Mouse (Mus musculus): Measurements from ENCODE around the gene Kif21b. TPM values are rescaled to one million over a fixed set of nuclear protein-coding genes. Genes with fewer than 3 reads are reported as not detected.

Kif21b gene
- polyA plus RNA-seq (2014; fragmentation: Nextera tagmentation; extraction: Ambion mirVana): 56.4 and 65.9 TPM in 2 replicates

DNA sequence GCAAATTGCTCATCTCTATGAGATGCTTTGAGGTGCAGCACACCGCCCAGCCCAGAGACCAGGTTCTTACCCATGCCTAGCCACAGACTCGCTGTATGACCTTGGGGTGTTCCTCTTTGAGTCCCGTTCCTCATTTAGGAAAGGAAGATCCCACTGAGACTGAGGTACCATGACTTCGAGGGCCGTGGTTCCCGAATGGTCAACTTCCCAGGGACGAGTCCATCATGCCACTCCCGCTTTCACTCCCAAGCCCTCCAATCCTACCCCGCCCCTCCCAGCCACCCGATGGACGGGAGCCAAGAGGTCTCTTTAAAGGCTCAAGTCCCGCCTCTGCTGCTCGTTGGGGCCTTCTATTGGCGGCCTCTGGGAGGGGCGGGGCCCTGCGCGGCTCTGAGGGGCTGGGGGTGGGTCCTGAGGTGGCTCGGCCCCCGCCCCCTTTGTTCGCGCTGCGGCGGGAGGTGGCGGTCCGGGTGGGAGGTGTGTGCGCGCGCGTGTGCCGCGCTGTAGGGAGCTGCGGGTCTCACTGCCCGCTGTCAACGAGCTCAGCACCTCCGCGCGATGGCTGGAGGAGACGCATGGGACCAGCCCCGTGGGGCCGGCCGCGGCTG lies at the start of gene Kif21b:
TSS of gene Kif21b (plus strand) at position 439 of the 608 bp plus-strand sequence.
- H3K36me3 ChIP-seq (ENCODE audit: control insufficient read depth, insufficient read depth, low read length): no peaks in the 10 kb centered on the region
- peak within 1 kb of the TSS; percentile 93 for H3K4me3 ChIP-seq (replicated peaks; ENCODE audit: low read depth, low read length)
- peaks cover 40% of the 10 kb centered on the region for H3K4me1 ChIP-seq (ENCODE audit: control insufficient read depth, insufficient read depth, low read length)
- WGBS: 1% methylated on average over 42 of the region's 42 CpGs
- H3K4me2 ChIP-seq (ENCODE audit: low read length): peak within 1 kb of the TSS; percentile 90
- peak within 1 kb of the TSS; percentile 98 for H3K9ac ChIP-seq (replicated peaks; ENCODE audit: low read length)
- peak; percentile 92 for ATAC-seq (ENCODE audit: low FRiP score, low TSS enrichment)
- no peaks in the 10 kb centered on the region for H3K27me3 ChIP-seq (ENCODE audit: control insufficient read depth, insufficient read depth, low read length)
- peak; percentile 97 for DNase-seq
- H3K9me3 ChIP-seq (ENCODE audit: control insufficient read depth, low read length): no peaks in the 10 kb centered on the region
- peak within 1 kb of the TSS; percentile 92 for H3K27ac ChIP-seq (replicated peaks; ENCODE audit: low read depth, low read length)

DNA sequence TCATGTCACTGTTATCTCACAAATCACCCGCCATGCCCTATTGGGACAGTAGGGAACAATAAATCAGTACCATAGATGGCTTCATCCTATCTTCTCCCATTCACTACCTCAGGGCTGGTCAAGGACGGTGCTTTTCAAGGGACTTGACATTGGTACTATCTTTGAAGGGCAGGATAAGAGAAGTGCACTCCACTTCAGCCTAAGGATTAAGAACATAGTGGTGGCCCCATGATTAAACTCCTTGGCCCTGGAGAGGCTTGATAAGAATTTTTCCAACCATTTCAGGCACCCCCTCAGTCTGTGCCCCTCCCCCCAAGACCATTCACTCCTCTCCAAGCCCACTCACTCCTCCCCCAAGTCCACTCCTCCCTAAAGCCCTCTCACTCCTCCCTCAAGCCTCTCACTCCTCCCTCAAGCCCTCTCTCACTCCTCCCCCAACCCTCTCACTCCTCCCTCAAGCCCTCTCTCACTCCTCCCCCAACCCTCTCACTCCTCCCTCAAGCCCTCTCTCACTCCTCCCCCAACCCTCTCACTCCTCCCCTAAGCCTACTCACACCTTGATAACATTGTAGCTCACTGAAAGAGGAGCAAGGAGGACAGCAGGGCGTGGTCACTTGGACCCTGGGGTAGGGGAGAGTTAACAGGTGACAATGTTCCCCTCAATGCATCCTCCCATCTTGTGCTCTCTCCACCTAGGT lies 45.1 kb upstream of the Kif21b start:
- H3K27me3 ChIP-seq (ENCODE audit: control insufficient read depth, insufficient read depth, low read length): no peaks in the 10 kb centered on the region
- H3K27ac ChIP-seq (replicated peaks; ENCODE audit: low read depth, low read length): no peak overlapping the region
- ATAC-seq (ENCODE audit: low FRiP score, low TSS enrichment) (no peak), DNase-seq (no peak)
- WGBS: 83% methylated on average over 3 of the region's 3 CpGs
- H3K4me2 ChIP-seq (ENCODE audit: low read length): no peak overlapping the region
- peaks cover 3% of the 10 kb centered on the region; the same call in 1 of the 2 replicates for H3K9me3 ChIP-seq (ENCODE audit: control insufficient read depth, low read length)
- no peaks in the 10 kb centered on the region for H3K36me3 ChIP-seq (ENCODE audit: control insufficient read depth, insufficient read depth, low read length)
- H3K4me1 ChIP-seq (ENCODE audit: control insufficient read depth, insufficient read depth, low read length): no peaks in the 10 kb centered on the region
- no peak overlapping the region for H3K4me3 ChIP-seq (replicated peaks; ENCODE audit: low read depth, low read length)
- H3K9ac ChIP-seq (replicated peaks; ENCODE audit: low read length): no peak overlapping the region

DNA sequence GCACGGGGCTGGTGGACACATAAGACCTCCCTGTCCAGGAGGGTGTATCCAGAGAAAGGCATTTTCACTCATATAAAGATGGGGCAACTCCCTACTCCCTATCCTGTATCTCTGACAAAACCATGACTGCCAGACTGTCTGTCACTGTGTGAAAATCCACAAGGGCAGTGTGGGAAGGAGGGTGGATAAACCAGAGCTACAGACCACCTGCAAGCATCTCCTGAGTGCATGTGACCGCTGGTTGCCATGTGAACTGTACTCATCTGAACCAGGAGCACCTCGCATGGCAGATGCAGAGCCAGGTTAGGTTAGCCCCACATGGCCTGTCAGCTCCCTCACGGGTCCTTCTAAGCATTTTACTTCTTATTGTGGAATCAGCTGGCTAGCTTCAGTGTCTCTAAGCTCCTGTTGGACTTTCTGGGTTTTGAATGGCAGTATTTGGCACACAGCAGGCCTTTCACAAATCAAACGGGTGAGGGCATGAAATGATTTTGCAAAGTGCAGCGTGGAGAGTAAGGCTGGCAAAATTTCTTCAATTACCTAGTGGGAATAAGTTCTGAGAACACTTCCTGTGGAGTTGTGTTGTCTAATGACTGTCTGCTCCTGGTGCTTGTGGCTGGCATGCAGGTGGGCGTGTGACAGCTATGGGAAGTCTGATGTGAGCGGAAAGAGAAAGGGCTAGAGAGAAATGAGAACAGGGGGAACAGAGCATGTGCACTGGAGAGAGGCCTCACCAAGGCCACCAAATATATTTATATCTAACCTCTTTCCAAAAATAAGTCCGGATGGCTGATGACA lies 41.6 kb upstream of the Kif21b start:
- Histone ChIP-seq H3K9me3 (ENCODE audit: control insufficient read depth, low read length) (no peaks in the 10 kb centered on the region), H3K9ac (replicated peaks; ENCODE audit: low read length) (no peak overlapping the region), H3K36me3 (ENCODE audit: control insufficient read depth, insufficient read depth, low read length) (no peaks in the 10 kb centered on the region), H3K27ac (replicated peaks; ENCODE audit: low read depth, low read length) (no peak overlapping the region), H3K4me2 (ENCODE audit: low read length) (no peak overlapping the region), H3K4me1 (ENCODE audit: control insufficient read depth, insufficient read depth, low read length) (no peaks in the 10 kb centered on the region), H3K27me3 (ENCODE audit: control insufficient read depth, insufficient read depth, low read length) (no peaks in the 10 kb centered on the region), H3K4me3 (replicated peaks; ENCODE audit: low read depth, low read length) (no peak overlapping the region)
- WGBS: 71% methylated on average over 9 of the region's 9 CpGs
- ATAC-seq (ENCODE audit: low FRiP score, low TSS enrichment) (no peak), DNase-seq (no peak)

DNA sequence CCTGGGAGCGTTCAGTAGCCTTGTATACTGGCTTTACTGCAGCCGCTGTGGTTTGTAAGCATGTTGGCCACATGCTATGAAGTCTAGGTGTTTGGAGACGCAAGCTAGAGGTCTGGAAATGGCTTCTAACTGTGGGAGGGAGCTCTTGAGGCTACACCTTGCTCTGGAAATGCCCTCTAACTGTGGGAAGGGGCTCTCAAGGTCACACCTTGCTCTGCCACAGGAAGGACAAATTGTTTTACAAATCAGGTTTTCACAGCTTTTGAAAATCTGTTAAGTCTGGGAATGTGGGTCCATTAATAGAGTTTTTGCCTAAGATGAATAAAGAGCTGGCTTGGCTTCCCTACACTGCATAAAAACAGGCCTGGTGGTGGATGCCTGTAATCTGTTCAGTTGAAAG lies 37.5 kb upstream of the Kif21b start:
- ATAC-seq (ENCODE audit: low FRiP score, low TSS enrichment): no peak

DNA sequence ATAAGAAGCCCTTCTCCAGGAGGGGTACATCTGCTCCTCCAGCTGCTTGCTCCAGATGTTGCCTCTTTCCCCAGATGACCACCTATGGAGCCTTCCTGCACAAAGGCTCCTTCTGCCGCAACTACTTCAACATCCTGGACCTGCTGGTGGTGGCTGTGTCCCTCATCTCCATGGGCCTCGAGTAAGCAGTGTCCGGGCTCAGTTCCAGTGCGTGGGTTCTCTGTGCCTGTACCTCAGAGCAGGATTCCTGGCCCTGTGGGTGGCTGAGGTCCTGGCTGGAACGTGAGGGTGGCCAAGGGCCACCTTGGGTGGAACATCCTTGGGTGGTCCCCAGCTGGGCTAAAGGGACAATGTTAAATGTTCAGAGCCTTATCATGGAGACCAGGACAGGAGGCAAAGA lies 36.4 kb upstream of the Kif21b start:
- H3K9me3 ChIP-seq (ENCODE audit: control insufficient read depth, low read length): no peaks in the 10 kb centered on the region
- H3K36me3 ChIP-seq (ENCODE audit: control insufficient read depth, insufficient read depth, low read length): no peaks in the 10 kb centered on the region
- no peak overlapping the region for H3K9ac ChIP-seq (replicated peaks; ENCODE audit: low read length)
- H3K4me3 ChIP-seq (replicated peaks; ENCODE audit: low read depth, low read length): no peak overlapping the region
- no peak for ATAC-seq (ENCODE audit: low FRiP score, low TSS enrichment)
- WGBS: 89% methylated on average over 5 of the region's 5 CpGs
- no peak overlapping the region for H3K4me2 ChIP-seq (ENCODE audit: low read length)
- H3K27me3 ChIP-seq (ENCODE audit: control insufficient read depth, insufficient read depth, low read length): no peaks in the 10 kb centered on the region
- no peaks in the 10 kb centered on the region for H3K4me1 ChIP-seq (ENCODE audit: control insufficient read depth, insufficient read depth, low read length)
- no peak for DNase-seq
- H3K27ac ChIP-seq (replicated peaks; ENCODE audit: low read depth, low read length): no peak overlapping the region

More for the DNA sequence above, 37.5 kb upstream of the Kif21b start:
- H3K27ac ChIP-seq (replicated peaks; ENCODE audit: low read depth, low read length): no peak overlapping the region
- H3K27me3 ChIP-seq (ENCODE audit: control insufficient read depth, insufficient read depth, low read length): no peaks in the 10 kb centered on the region
- no peaks in the 10 kb centered on the region for H3K36me3 ChIP-seq (ENCODE audit: control insufficient read depth, insufficient read depth, low read length)
- no peaks in the 10 kb centered on the region for H3K4me1 ChIP-seq (ENCODE audit: control insufficient read depth, insufficient read depth, low read length)
- H3K4me2 ChIP-seq (ENCODE audit: low read length): no peak overlapping the region
- no peaks in the 10 kb centered on the region for H3K9me3 ChIP-seq (ENCODE audit: control insufficient read depth, low read length)
- H3K9ac ChIP-seq (replicated peaks; ENCODE audit: low read length): no peak overlapping the region
- 84% methylated on average over 3 of the region's 3 CpGs for WGBS
- H3K4me3 ChIP-seq (replicated peaks; ENCODE audit: low read depth, low read length): no peak overlapping the region
- DNase-seq: no peak

DNA sequence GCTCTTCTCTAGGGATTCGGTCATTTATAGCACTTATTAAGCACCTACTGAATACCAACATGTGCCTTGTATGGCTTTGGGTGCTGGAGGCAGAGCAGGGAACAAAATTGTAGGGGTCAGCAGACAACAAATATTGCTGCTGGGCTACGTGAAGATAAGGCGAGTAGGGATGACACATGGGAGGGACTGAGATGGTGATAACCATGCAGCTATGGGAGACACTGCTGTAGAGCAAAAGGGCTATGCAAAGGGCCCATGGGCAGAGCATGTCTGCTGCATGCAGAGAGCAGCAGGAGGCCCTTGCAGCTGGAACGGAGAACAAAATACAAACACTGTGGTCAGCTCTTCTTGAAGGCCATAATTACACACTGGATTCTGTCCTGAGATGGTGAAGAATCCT lies 29.1 kb upstream of the Kif21b start:
- Histone ChIP-seq H3K9ac (replicated peaks; ENCODE audit: low read length) (no peak overlapping the region), H3K4me2 (ENCODE audit: low read length) (no peak overlapping the region), H3K27ac (replicated peaks; ENCODE audit: low read depth, low read length) (no peak overlapping the region), H3K4me1 (ENCODE audit: control insufficient read depth, insufficient read depth, low read length) (no peaks in the 10 kb centered on the region), H3K36me3 (ENCODE audit: control insufficient read depth, insufficient read depth, low read length) (no peaks in the 10 kb centered on the region), H3K4me3 (replicated peaks; ENCODE audit: low read depth, low read length) (no peak overlapping the region), H3K9me3 (ENCODE audit: control insufficient read depth, low read length) (no peaks in the 10 kb centered on the region), H3K27me3 (ENCODE audit: control insufficient read depth, insufficient read depth, low read length) (no peaks in the 10 kb centered on the region)
- DNase-seq (no peak), ATAC-seq (ENCODE audit: low FRiP score, low TSS enrichment) (no peak)
- 78% methylated on average over 4 of the region's 4 CpGs for WGBS

DNA sequence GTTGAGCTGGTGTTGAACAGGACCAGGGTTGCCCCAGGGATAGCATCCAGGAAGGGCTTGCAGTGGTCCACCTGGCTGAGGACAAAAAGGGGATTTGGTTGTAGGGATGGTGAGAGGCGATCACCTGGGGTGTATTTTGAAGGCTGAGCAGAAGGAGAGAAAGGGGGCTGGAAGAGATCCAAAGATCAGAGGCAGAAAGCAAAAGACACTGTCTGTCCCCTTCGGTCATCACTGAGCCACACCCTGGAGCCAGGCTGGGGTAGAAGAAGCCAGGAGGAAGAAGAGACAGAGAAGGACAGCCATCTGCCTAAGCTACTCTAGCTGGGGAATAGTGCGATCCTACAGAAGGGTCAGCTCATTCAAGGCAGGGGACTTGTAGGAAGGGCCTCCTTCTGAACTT lies 28.6 kb upstream of the Kif21b start:
- H3K9ac ChIP-seq (replicated peaks; ENCODE audit: low read length): no peak overlapping the region
- no peaks in the 10 kb centered on the region for H3K4me1 ChIP-seq (ENCODE audit: control insufficient read depth, insufficient read depth, low read length)
- H3K36me3 ChIP-seq (ENCODE audit: control insufficient read depth, insufficient read depth, low read length): no peaks in the 10 kb centered on the region
- DNase-seq: no peak
- no peak overlapping the region for H3K27ac ChIP-seq (replicated peaks; ENCODE audit: low read depth, low read length)
- H3K4me2 ChIP-seq (ENCODE audit: low read length): no peak overlapping the region
- 76% methylated on average over 3 of the region's 3 CpGs for WGBS
- no peak overlapping the region for H3K4me3 ChIP-seq (replicated peaks; ENCODE audit: low read depth, low read length)
- H3K27me3 ChIP-seq (ENCODE audit: control insufficient read depth, insufficient read depth, low read length): no peaks in the 10 kb centered on the region
- no peaks in the 10 kb centered on the region for H3K9me3 ChIP-seq (ENCODE audit: control insufficient read depth, low read length)
- no peak for ATAC-seq (ENCODE audit: low FRiP score, low TSS enrichment)

DNA sequence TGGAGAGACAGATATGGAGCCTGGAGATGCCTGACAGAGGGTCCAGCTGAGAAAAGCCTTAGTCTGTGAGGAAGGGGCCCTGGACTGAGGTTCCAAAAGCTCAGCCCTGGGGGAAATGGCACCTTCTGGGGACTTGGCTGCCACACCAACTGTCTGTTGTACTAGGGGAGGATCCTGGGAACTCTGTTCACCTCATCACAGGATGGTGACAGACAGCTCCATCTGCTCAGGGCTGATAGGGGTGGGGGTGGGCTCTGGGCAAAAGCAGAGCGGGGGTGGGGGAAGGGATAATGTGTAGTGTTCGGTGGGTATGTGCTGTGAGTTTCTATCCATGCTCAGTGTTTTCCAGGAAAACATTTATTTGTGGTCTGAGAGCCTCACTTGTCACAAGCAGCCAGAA lies 28.2 kb upstream of the Kif21b start:
- no peak overlapping the region for H3K27ac ChIP-seq (replicated peaks; ENCODE audit: low read depth, low read length)
- ATAC-seq (ENCODE audit: low FRiP score, low TSS enrichment) (no peak), DNase-seq (peak; percentile 23)
- no peak overlapping the region for H3K4me2 ChIP-seq (ENCODE audit: low read length)
- H3K9ac ChIP-seq (replicated peaks; ENCODE audit: low read length): no peak overlapping the region
- H3K36me3 ChIP-seq (ENCODE audit: control insufficient read depth, insufficient read depth, low read length): no peaks in the 10 kb centered on the region
- H3K9me3 ChIP-seq (ENCODE audit: control insufficient read depth, low read length): no peaks in the 10 kb centered on the region
- no peak overlapping the region for H3K4me3 ChIP-seq (replicated peaks; ENCODE audit: low read depth, low read length)
- H3K27me3 ChIP-seq (ENCODE audit: control insufficient read depth, insufficient read depth, low read length): no peaks in the 10 kb centered on the region
- WGBS: 59% methylated on average over 2 of the region's 2 CpGs
- no peaks in the 10 kb centered on the region for H3K4me1 ChIP-seq (ENCODE audit: control insufficient read depth, insufficient read depth, low read length)

Data from midbrain, embryonic 14.5 days (tissue).